Mouse (Mus musculus): ENCODE results near the gene Rprd1b.
"Not testable (repeated sequence)": the region's sequence is repeated elsewhere in the genome, so short reads cannot be mapped to it uniquely, and the experiment has no call there.

Gene Rprd1b

DNA sequence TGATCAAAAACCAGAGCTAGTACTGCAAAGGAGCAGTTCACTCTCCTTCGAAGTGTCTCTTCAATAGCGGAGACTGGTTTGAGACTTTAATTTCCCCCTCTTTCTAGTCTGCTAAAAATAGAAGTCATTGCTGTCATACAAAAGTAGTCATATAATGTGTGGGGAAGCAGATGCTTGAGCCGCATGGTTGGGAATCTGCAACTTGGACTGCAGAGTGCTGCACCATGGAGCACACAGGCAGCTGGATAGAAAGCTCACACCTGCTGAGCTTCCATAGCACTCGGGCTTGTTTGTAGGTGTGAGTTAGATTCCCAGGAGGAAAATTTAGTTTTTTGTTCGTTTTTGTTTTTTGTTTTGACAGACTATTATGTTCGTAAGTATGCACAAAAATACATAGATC lies 8.1 kb downstream of the Rprd1b start:
- in situ Hi-C loops (cut with MboI; ENCODE audit: low pct_unique_long_range_greater_than_20kb in 1 of 2, low sequenced_read_pairs in 2 of 2, unreplicated experiment in 1 of 2): no loop called here

DNA sequence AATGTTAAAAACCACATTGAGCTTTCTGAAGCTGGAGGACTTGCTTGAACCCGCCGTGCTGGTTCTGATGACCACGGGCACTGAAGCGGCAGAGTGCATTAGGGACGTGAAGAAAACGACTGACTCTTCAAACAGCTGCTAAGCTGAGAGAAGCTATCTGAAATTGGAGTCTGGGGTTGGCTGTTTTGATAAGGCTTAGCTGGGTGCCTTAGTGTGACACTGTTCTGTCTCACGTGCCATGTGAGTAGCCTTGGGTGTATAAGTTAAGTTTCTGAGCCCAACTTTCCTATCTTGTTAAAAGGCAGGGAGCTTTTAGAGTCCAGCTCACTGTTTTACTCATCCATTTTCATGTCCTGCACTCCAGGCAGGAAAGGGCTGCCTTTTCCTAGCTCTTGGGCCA lies 8.7 kb downstream of the Rprd1b start:
- in situ Hi-C loops (cut with MboI; ENCODE audit: low pct_unique_long_range_greater_than_20kb in 1 of 2, low sequenced_read_pairs in 2 of 2, unreplicated experiment in 1 of 2): no loop called here

DNA sequence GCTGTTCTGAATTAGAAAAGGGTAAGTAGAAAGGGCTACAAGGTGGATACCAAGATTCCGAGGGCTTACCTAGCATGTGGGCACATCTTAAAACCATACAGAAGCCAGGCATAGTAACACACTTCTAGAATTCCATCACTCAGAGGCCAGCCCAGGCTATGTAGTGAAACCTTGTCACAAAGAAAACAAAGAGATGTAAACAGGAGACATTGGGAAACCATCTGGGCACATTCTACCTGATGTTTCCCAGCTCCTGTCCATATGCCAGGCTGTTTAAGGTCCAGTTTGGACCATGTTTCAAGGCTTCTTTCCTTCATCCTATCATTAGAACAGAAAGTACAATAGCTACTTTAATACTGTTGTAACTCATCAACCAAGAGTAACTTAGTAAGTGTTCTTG lies 9.3 kb downstream of the Rprd1b start:
- in situ Hi-C loops (cut with MboI; ENCODE audit: low pct_unique_long_range_greater_than_20kb in 1 of 2, low sequenced_read_pairs in 2 of 2, unreplicated experiment in 1 of 2): no loop called here

DNA sequence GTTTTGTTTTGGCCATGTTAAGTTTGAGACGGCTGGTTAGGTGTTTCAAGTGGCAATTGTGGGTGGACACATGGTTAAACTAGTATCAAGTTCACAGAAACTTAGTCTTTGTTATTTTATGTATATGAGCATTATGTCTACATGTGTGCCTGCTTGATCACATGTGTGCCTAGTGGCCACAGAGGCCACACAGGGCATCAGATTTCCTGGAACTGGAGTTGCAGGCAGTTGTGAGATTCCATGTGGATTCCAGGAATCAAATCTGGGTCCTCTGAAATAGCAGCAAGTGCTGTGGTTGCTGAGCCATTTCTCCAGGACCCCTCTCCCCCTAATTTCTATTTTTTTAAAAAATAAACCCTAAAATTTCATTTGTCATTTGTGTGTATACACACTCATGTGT lies 11.4 kb downstream of the Rprd1b start:
- in situ Hi-C loops (cut with MboI; ENCODE audit: low pct_unique_long_range_greater_than_20kb in 1 of 2, low sequenced_read_pairs in 2 of 2, unreplicated experiment in 1 of 2): no loop called here

DNA sequence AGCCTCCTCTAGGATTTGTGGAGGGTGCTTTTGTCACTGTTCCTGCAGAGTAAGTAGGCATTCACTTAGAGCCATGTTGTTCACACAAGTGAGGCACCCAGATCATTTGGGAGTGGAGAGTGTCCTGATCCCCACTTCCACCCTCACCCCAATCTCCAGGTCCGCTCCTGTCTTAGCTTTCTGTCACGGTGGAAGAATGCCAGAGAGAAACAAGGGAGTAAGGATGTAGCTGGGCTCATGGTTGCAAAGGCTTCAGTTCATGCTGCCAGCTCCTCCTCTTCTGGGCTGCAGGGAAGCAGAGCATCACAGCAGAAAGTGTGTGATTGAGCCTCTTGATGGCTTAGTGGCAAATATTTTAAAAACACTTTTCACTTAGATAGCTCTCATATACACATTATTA lies 12.1 kb downstream of the Rprd1b start:
- in situ Hi-C loops (cut with MboI; ENCODE audit: low pct_unique_long_range_greater_than_20kb in 1 of 2, low sequenced_read_pairs in 2 of 2, unreplicated experiment in 1 of 2): no loop called here

DNA sequence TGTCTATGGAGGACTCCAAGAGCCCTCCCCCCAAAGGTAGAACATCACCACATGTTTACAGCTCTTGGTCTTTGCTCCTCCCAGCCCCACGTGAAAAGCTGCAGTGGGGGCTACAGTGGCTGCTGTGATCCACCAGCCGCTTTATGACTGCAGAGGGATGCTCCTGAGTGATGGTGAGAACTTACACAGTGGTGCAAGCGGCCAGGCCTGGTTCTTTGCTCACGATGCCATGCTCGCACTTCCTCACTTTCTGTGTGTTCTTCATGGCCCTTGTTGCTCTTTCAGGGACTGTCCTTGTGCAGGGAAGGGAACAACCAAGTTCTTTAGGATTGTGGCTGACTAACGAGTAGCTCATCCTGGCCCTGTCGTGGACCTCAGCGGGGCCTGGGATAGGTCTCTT lies 15.2 kb downstream of the Rprd1b start:
- in situ Hi-C loops (cut with MboI; ENCODE audit: low pct_unique_long_range_greater_than_20kb in 1 of 2, low sequenced_read_pairs in 2 of 2, unreplicated experiment in 1 of 2): no loop called here

DNA sequence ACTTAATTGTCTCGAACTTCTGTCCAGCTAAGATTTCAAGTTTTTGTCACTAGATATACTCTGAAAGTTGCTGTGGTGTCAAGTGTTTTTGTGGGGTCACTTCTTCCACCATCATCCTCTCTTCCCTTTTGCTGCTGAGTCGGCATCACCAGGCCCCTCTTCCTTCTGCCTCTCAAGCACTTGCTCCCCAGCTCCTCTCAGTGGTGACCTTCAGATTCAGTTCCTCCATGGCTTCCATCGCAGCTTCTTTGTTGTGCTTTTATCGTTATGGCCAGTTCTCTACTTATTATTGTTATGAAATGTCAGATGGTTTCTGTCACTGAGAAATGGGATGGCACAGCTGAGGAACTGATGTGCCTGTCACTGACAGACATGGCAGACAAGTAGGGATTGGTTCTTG lies 17.9 kb downstream of the Rprd1b start:
- in situ Hi-C loops (cut with MboI; ENCODE audit: low pct_unique_long_range_greater_than_20kb in 1 of 2, low sequenced_read_pairs in 2 of 2, unreplicated experiment in 1 of 2): no loop called here

DNA sequence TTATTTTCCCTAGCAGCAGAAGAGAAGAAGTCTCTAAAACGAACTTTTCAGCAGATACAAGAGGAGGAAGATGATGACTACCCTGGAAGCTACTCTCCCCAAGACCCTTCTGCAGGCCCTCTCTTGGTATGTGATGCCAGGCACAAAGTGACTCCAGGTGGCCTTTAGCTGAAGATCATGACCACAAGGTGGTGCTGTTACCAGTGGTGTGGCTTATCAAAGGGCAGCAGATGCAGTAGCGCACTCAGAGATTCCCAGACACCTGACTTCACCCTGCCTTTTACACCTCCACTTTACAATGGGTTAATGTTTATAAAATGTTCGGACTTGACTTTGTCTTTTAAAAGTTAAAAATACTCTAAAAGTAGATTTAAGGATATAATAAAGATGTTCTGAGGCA lies 19.6 kb downstream of the Rprd1b start:
- in situ Hi-C loops (cut with MboI; ENCODE audit: low pct_unique_long_range_greater_than_20kb in 1 of 2, low sequenced_read_pairs in 2 of 2, unreplicated experiment in 1 of 2): no loop called here

DNA sequence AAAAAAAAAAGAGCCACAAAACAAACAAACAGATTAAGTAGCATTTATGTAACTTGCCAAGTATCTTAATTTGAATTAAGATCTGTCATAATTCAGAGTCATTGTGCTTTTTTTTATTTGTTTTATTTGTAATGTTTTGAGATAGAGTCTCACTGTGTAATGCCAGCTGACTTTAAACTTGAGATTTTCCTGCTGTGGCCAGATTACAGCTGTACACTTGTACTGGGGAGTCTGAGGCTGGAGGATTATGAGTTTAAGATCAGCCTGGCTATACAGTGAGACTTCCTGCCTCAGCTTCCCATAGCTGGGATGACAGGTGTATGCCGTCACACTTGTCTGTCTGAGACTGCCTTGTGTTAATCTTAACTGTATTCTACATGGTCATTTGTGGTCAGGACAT lies 20.4 kb downstream of the Rprd1b start:
- in situ Hi-C loops (cut with MboI; ENCODE audit: low pct_unique_long_range_greater_than_20kb in 1 of 2, low sequenced_read_pairs in 2 of 2, unreplicated experiment in 1 of 2): no loop called here

DNA sequence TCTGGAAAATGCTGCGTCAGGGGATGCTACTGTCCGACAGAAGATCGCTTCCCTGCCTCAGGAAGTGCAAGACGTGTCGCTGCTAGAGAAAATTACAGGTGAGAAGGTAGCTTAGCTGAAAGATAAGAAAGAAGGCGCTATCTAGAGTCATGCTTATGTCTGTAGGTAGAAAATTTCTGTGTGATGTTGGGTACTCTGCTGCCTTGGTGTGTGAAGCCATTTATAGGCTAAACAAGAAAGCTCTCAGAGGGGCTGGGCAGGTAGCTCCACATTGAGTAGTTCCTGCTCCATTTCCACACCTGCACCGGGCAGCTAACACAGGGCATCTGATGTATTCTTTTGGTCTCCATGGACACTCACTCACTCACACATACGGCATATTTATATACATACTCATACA lies 21.8 kb downstream of the Rprd1b start:
- in situ Hi-C loops (cut with MboI; ENCODE audit: low pct_unique_long_range_greater_than_20kb in 1 of 2, low sequenced_read_pairs in 2 of 2, unreplicated experiment in 1 of 2): no loop called here

DNA sequence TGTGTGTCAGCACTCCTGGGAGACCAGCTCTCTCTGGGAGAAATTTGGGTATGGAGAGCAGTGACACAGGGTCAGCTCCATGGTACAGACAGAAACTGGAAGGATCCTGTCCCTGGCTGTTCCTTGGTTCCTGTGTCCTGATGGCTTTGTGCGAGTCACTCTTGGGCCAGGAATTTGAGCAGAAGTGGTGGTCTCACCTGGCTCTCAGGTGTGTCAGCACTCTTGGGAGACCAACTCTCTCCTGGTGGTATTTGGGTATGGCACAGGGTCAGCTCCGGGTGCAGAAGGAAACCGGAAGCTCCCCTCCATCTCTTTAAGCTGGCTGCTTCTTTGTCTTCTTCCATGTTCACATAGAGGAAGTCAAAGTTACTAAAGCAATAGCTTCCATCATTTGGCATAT lies 26.3 kb downstream of the Rprd1b start:
- in situ Hi-C loops (cut with MboI; ENCODE audit: low pct_unique_long_range_greater_than_20kb in 1 of 2, low sequenced_read_pairs in 2 of 2, unreplicated experiment in 1 of 2): no loop called here

DNA sequence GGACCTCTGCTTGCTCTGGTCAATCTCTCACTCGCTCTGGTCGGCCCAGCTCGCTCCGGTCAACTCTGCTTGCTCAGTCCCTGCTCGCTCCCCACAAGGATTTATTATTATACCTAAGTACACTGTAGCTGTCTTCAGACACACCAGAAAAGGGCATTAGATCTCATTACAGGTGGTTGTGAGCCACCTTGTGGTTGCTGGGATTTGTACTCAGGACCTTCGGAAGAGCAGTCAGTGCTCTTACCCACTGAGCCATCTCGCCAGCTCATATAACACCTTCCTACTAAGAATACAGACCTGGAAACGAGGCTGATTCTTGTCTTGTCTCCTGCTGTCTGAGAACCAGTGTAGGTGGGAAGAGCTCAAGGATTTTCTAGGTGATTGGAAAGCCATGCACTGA lies 27.1 kb downstream of the Rprd1b start:
- in situ Hi-C loops (cut with MboI; ENCODE audit: low pct_unique_long_range_greater_than_20kb in 1 of 2, low sequenced_read_pairs in 2 of 2, unreplicated experiment in 1 of 2): not testable (repeated sequence)

DNA sequence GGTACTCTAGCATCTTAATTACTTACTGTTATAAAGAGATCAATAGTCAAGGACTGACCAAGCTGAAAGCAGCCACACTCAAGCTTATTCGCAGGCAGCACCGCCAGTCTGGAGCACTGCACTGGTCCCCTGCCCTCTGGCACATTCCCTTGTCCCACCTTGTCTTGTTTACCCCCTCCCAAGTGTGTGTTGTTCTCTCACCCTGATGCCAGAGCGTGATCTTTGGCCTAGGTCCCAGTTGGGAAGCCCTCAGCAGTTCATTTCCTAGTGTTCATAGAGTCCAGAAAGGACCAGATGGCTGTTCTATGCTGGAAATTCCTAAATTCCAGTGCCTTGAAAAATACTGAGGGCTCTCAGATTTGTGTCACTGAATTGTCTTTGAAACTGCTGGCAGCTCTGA lies 28.7 kb downstream of the Rprd1b start:
- in situ Hi-C loops (cut with MboI; ENCODE audit: low pct_unique_long_range_greater_than_20kb in 1 of 2, low sequenced_read_pairs in 2 of 2, unreplicated experiment in 1 of 2): no loop called here

DNA sequence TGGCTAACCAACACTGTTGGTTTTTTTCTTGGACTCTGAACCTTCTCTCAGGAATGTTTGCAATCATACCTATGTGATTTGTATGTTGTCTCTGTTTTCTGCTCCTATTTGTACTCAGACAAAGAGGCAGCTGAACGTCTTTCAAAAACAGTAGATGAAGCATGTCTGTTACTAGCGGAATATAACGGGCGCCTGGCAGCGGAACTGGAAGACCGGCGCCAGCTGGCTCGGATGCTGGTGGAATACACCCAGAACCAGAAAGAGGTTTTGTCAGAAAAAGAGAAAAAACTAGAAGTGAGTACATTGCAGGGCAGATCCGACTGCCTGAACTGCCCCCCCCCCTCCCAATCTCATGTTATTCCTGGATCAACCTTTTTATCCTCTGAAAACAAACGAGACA lies 30.2 kb downstream of the Rprd1b start:
- in situ Hi-C loops (cut with MboI; ENCODE audit: low pct_unique_long_range_greater_than_20kb in 1 of 2, low sequenced_read_pairs in 2 of 2, unreplicated experiment in 1 of 2): no loop called here

DNA sequence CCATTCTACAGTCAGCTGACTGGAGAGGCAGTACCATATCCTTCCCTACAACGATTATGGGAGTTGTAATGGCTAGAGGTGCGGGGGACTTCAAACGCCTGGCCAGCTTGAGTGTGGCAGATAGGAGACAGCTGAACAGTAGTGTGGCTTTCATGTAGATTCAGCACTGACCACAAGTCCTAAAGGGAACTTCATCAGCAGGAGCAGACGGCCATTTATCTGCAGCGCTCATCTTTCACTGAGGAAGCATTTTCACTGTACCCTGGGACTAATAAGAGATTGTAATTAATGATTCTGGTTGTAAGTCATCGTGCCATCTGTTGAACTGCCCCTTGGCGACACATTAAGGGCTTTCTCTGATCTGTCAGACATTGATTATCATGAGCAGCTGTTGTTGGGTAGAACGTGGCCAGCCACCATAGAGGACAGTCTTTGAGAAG lies 31.4 kb downstream of the Rprd1b start:
- in situ Hi-C loops (cut with MboI; ENCODE audit: low pct_unique_long_range_greater_than_20kb in 1 of 2, low sequenced_read_pairs in 2 of 2, unreplicated experiment in 1 of 2): no loop called here

DNA sequence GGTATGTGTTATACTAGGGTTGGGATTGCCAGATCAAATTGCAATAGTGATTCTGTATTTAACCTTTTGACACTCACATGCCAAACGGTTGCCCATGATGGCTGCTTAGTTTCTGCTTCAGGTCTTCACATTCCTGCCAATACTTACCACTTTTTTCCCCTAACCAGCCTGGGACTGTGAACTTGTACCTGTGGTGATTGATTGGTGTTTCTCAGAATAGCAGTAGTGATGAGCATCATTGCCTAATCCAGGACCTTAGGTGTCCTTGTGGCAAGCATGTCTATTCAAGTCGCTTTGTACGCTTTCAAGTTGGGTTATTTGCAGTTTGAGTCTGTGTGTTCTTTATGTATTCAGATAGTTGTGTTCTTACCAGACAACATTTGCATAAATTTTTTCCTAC lies 34.7 kb downstream of the Rprd1b start:
- in situ Hi-C loops (cut with MboI; ENCODE audit: low pct_unique_long_range_greater_than_20kb in 1 of 2, low sequenced_read_pairs in 2 of 2, unreplicated experiment in 1 of 2): no loop called here

DNA sequence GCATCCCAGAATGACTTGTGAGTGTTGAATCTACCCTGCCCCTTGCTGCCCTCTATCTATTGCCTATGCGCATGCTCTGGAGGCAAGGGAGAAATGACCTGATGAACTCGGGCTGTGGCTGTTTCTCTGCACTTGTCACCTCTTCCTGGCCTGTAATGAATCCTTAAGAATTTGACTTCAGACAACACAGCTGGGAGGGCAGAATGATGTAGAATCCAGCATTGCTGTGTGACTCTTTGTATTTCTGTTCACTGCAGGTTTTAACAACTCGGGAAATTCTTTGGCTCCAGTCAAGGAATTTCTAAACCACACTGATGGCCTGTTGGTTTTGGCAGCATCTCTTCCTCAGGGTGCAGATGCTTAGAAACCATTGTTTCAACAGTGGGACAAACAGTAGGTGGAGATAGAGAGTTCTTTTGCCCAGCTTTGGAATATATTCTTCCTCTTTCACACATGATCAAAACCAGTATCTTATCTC lies 36.3 kb downstream of the Rprd1b start:
- in situ Hi-C loops (cut with MboI; ENCODE audit: low pct_unique_long_range_greater_than_20kb in 1 of 2, low sequenced_read_pairs in 2 of 2, unreplicated experiment in 1 of 2): no loop called here

DNA sequence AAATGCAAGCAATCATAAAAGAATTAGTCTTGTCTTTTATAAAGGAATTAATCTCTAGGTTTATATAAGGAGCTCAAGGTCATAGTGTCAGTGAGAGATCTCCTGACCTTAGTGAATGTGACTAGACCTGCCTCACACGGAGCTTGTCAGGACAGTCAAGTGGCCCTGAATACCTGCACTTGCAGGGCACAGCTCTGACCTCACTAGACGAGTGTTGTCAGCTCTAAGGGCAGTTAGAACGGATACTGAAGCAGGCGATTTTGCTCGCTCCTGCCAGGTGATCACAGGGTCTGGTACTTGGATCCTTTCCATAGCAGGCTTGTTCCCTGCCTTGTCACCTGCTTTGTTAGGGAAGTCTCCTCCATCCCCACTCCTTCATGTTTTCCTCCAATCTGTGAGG lies 36.8 kb downstream of the Rprd1b start:
- in situ Hi-C loops (cut with MboI; ENCODE audit: low pct_unique_long_range_greater_than_20kb in 1 of 2, low sequenced_read_pairs in 2 of 2, unreplicated experiment in 1 of 2): no loop called here

DNA sequence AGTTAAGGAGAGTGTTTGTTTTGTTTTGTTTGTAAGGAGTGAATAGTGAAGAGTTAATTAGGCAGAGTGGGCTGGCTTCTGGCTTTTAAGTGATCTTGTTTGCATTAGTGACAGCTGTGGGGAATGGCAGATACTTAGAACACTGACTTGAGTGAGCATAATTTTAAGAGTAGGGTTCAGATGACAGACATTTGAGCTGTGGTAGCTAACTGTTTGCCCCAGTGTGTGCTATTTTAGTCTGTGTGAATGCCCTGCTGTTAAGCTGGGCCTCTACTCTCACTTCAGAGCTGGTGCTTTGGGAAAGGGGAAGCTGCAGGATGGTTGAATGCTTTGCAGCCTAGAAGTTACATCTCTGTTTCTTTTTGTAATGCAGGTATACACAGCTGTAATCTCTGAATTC lies 38.2 kb downstream of the Rprd1b start:
- in situ Hi-C loops (cut with MboI; ENCODE audit: low pct_unique_long_range_greater_than_20kb in 1 of 2, low sequenced_read_pairs in 2 of 2, unreplicated experiment in 1 of 2): no loop called here

DNA sequence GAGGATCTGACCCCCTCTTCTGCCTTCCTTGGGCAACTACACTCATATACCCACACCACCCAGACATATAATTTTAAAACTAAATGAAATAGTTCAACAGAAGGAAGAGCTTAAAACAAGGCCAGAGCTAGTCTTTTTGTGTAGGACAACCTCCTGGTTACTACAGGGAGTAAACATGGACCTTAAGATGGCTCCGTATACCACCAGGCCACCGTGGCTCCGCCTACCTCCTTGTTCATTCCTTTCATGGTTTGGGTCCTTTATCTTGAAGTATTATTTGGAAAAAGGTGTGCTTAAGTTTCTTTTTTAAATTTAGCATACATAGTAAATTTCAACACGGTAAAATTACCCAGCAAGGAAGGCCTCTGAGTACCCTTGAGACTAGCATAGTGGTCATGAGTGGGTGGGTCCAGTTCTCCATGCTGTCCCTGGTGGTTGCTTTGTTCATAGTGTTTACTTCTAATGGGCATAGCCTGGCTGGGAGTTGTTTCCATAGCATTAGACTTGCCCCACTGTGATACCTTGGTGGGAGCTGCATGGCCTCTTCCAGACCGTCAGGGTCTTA lies 39.0 kb downstream of the Rprd1b start:
- in situ Hi-C loops (cut with MboI; ENCODE audit: low pct_unique_long_range_greater_than_20kb in 1 of 2, low sequenced_read_pairs in 2 of 2, unreplicated experiment in 1 of 2): no loop called here

DNA sequence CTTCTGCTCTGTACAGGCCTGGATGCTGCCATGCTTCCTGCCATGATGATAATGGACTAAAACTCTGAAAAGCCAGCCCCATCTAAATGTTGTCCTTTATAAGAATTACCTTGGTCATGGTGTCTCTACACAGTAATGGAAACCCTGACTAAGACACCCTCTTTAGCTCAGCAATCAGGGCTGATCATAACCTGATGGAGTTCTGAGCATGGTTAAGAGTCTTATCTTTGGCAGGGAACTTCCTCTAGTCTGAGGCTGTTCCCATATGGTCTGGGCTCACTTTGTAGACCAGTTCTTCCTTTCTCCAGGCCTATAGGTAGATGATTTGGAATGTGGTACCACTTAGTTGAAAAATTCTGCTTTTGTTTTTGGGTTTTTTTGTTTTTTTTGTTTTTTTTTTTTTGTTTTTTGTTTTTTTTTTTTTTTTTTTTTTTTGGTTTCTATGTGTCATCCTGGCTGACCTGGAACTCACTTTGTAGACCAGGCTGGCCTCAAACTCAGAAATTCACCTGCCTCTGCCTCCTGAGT lies 40.2 kb downstream of the Rprd1b start:
- in situ Hi-C loops (cut with MboI; ENCODE audit: low pct_unique_long_range_greater_than_20kb in 1 of 2, low sequenced_read_pairs in 2 of 2, unreplicated experiment in 1 of 2): no loop called here

Measured in mouse embryonic stem cell (cell line).